Mouse (Mus musculus) forebrain, embryonic 14.5 days (tissue): ENCODE data around the gene Cela1. TPM values are rescaled to one million over a fixed set of nuclear protein-coding genes. Genes with fewer than 3 reads are reported as not detected.

ENCODE experiments used
- ATAC-seq: fragments of 200-750 bp; cut with Nextera tagmentation; 2 replicates; pipeline ENCODE4 v1.8.0; 2017; ENCODE audit warnings: mild to moderate bottlenecking, moderate library complexity
- DNase-seq: peaks from one replicate; pipeline ENCODE4 v3.0.0-alpha.2; 2015; ENCODE audit warnings: low spot score
- H3K27ac ChIP-seq: fragments of 300-500 bp; sonication (generic); 2 replicates; pipeline ENCODE4 v1.5.1; 2014; ENCODE audit warnings: low read depth, mild to moderate bottlenecking, control low read depth, low read length, moderate library complexity
- H3K27me3 ChIP-seq: fragments of 300-500 bp; sonication (generic); replicated peaks from 2 replicates; pipeline ENCODE4 v1.6.1; 2014; ENCODE audit warnings: low read length, control low read depth, mixed read lengths; ENCODE audit not compliant: control insufficient read depth, insufficient read depth
- H3K36me3 ChIP-seq: fragments of 300-500 bp; sonication (generic); 2 replicates; pipeline ENCODE4 v1.6.1; 2014; ENCODE audit warnings: low read length, control low read depth; ENCODE audit not compliant: control insufficient read depth, insufficient read depth
- H3K4me1 ChIP-seq: fragments of 300-500 bp; sonication (generic); 2 replicates; pipeline ENCODE4 v1.6.1; 2014; ENCODE audit warnings: antibody characterized with exemption, low read length, control low read depth; ENCODE audit not compliant: control insufficient read depth, insufficient read depth
- H3K4me2 ChIP-seq: fragments of 300-500 bp; sonication (generic); 2 replicates; pipeline ENCODE4 v1.6.1; 2014; ENCODE audit warnings: mild to moderate bottlenecking, control low read depth, low read length
- H3K4me3 ChIP-seq: fragments of 300-500 bp; sonication (generic); 2 replicates; pipeline ENCODE4 v1.5.1; 2014; ENCODE audit warnings: low read depth, low read length, control low read depth
- H3K9ac ChIP-seq: fragments of 300-500 bp; sonication (generic); 2 replicates; pipeline ENCODE4 v1.6.1; 2014; ENCODE audit warnings: mild to moderate bottlenecking, low read length, control low read depth, moderate library complexity
- H3K9me3 ChIP-seq: fragments of 300-500 bp; sonication (generic); replicated peaks from 2 replicates; pipeline ENCODE4 v1.6.1; 2016; ENCODE audit warnings: low read length, control low read depth, mixed read lengths; ENCODE audit not compliant: control insufficient read depth
- WGBS: fragments of 180-500 bp; shearing (Covaris S2); extraction: QIAGEN DNeasy Blood & Tissue Kit; methylation state at CpG from one replicate; pipeline ENCODE4 v1.1.7; 2014; 5-methylcytosine and 5-hydroxymethylcytosine counted together
- polyA plus RNA-seq: library from polyadenylated mRNA; unstranded; fragments of >200 nt; fragmentation: Nextera tagmentation; extraction: Ambion mirVana; gene quantifications from 2 replicates; pipeline ENCODE4 v1.2.1, GENCODE M21; 2014

The Cela1 gene
- polyA plus RNA-seq, 1 experiment from 2014 or later: 0.60 TPM

DNA sequence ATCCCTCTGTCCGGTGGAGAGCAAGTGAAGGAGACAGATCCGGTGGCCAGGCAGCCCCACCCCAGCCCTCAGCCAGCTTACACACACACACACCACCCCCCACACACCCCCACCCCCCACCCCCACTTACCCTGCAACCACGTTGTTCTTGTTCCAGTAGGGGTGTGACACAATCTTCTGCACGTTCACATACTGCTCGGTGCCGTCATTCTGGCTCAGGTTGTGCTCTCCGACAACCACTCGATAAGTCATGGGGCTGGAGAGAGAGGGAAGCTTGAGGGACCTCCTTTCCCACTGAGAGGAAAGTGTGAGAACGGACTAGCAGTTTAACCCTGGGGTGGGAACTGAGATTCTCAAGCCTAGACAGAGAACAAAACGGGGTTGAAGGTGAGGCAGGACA lies 3.3 kb downstream of the Cela1 start:
- Histone ChIP-seq H3K9me3 (no peaks in the 10 kb centered on the region), H3K4me3 (no peak overlapping the region), H3K36me3 (no peaks in the 10 kb centered on the region), H3K9ac (no peak overlapping the region), H3K4me1 (no peaks in the 10 kb centered on the region), H3K27ac (no peak overlapping the region), H3K27me3 (no peaks in the 10 kb centered on the region), H3K4me2 (no peak overlapping the region)
- ATAC-seq (no peak), DNase-seq (no peak)
- 69% methylated on average over 10 of the region's 10 CpGs for WGBS

DNA sequence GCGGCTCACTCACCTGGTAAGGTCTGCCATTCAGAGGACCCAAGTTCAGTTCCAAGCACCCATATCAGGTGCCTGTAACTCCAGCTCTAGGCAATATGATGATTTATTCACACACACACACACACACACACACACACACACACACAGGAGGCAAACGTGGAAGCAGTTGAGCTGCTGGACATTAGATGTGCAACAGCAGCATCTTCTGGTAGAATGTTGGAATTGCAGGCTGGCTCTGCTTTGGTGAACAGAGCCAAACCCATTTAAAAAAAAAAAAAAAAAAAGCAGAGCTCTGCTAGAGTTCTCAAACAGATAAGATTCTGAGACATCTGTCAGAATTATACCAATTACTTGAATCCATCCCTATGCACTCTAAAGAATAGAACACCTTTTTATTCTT lies 4.7 kb downstream of the Cela1 start:
- 46% methylated on average over 2 of the region's 2 CpGs for WGBS
- Histone ChIP-seq H3K4me2 (no peak overlapping the region), H3K27me3 (no peaks in the 10 kb centered on the region), H3K27ac (no peak overlapping the region), H3K9ac (no peak overlapping the region), H3K36me3 (no peaks in the 10 kb centered on the region), H3K4me3 (no peak overlapping the region), H3K9me3 (no peaks in the 10 kb centered on the region), H3K4me1 (no peaks in the 10 kb centered on the region)
- DNase-seq (peak; percentile 88), ATAC-seq (peak; percentile 46; the same call in 1 of the 2 replicates)

DNA sequence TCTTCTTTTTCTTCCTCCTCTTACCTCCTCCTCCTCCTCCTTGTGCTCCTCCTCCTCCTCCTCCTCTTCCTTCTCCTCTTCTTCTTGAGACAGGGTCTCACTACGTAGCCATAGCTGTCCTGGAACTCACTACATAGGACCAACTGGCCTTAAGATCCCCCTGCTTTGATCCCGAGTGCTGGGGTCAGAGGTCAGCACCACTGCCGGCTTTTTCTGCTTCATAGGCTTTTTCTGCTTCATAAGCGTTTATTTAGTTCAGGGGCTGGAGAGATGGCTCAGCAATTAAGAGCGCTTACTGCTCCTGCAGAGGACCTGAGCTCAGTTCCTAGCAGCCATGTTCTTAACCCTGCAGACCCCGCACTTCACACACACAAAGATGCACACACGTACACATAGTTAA lies 6.0 kb downstream of the Cela1 start:
- DNase-seq (no peak), ATAC-seq (no peak)
- Histone ChIP-seq H3K27me3 (no peaks in the 10 kb centered on the region), H3K27ac (no peak overlapping the region), H3K4me1 (no peaks in the 10 kb centered on the region), H3K4me3 (no peak overlapping the region), H3K4me2 (no peak overlapping the region), H3K9ac (no peak overlapping the region), H3K36me3 (no peaks in the 10 kb centered on the region), H3K9me3 (no peaks in the 10 kb centered on the region)
- WGBS: 31% methylated on average over 7 of the region's 7 CpGs

DNA sequence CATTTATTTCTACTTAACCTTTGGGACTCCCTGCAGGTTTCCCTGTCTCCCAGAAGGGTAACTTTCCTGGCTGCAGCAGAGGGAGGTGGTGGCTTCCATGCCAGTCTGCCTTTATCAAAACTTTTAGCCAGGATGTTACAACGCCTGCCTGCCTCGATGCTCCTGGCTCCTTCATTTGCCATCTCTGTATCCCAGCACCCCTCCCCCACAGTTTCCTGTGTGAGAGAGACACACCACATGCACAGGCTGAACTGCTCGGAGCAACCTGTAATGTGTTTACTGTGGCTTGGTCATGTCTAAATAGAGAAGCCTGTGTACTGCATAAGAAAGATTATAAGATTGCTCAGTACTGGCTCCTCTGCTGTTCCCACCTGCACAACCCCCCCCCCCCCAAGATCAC lies 7.3 kb downstream of the Cela1 start:
- Histone ChIP-seq H3K36me3 (no peaks in the 10 kb centered on the region), H3K9ac (no peak overlapping the region)

DNA sequence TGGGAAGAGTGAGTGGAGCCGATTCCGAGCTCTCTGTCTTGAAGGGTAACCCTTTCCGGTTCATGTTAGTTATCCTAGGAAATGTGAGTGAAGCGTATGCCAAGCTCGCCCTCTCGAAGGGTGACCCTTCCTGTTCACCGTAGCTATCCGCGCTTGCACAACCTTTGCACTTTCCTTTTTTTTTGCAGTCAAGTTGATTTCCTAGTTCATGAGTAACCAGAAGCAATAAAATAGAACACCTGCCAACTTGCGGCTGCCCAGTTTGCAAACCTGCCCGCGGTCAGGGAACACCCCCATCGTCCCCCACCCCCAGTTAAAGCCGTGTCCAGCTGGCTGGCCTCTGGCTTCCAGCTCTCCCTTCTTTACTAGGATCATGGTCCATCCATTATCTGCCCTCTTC lies 8.7 kb downstream of the Cela1 start:
- no peak for ATAC-seq
- Histone ChIP-seq H3K9me3 (no peaks in the 10 kb centered on the region), H3K9ac (no peak overlapping the region), H3K4me1 (no peaks in the 10 kb centered on the region), H3K27me3 (no peaks in the 10 kb centered on the region), H3K4me2 (no peak overlapping the region), H3K27ac (no peak overlapping the region), H3K36me3 (no peaks in the 10 kb centered on the region), H3K4me3 (no peak overlapping the region)
- WGBS: 93% methylated on average over 14 of the region's 14 CpGs
- no peak for DNase-seq

More for the DNA sequence above, 7.3 kb downstream of the Cela1 start:
- no peak overlapping the region for H3K4me3 ChIP-seq
- no peaks in the 10 kb centered on the region for H3K27me3 ChIP-seq
- no peaks in the 10 kb centered on the region for H3K9me3 ChIP-seq
- ATAC-seq (no peak), DNase-seq (no peak)
- H3K4me1 ChIP-seq: no peaks in the 10 kb centered on the region
- H3K27ac ChIP-seq: no peak overlapping the region
- no peak overlapping the region for H3K4me2 ChIP-seq
- 51% methylated on average over 3 of the region's 3 CpGs for WGBS

DNA sequence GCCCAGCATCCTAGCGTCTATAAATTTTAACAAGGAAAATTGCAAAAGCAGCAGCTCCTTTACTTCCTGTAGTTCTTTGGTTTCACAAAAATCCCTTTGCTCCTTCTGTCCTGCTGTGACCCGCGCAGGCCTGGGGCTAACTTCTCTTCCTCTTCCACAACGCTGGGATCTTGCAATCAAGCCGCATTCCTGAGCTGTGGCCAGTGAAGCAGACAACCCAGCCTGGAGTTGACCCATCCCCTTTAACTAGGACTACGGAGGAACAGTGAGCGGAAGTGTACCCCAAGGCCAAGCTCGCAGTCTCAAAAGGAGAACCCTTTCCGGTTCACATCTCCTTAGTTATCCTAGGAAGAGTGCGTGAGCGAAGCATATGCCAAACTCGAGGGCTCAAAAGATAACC lies 9.1 kb downstream of the Cela1 start:
- Histone ChIP-seq H3K27me3 (no peaks in the 10 kb centered on the region), H3K4me3 (no peak overlapping the region), H3K9ac (no peak overlapping the region), H3K27ac (no peak overlapping the region), H3K36me3 (no peaks in the 10 kb centered on the region), H3K9me3 (no peaks in the 10 kb centered on the region), H3K4me2 (no peak overlapping the region), H3K4me1 (no peaks in the 10 kb centered on the region)
- WGBS: 84% methylated on average over 12 of the region's 12 CpGs
- DNase-seq (no peak), ATAC-seq (no peak)

DNA sequence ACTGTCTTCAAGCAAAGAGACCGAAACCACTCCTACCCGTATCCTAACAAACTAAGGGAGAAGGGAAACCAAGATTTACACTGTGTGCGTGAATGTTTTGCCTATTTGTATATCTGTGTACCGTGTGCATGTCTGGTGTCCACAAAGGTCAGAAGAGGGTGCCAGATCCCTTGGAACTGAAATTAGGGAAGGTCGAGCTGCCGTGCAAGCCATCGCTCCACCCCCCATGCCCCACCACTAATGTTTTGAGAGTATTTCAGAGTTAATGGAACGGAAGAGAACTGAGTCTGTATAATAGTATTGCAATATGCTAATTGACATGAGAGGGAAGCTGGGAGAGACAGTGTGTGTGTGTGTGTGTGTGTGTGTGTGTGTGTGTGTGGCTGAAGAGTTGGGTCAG lies 10.0 kb downstream of the Cela1 start:
- ATAC-seq: no peak
- Histone ChIP-seq H3K27ac (no peak overlapping the region), H3K9ac (no peak overlapping the region), H3K27me3 (no peaks in the 10 kb centered on the region), H3K4me2 (no peak overlapping the region), H3K9me3 (no peaks in the 10 kb centered on the region), H3K36me3 (no peaks in the 10 kb centered on the region), H3K4me3 (no peak overlapping the region), H3K4me1 (no peaks in the 10 kb centered on the region)
- 76% methylated on average over 8 of the region's 8 CpGs for WGBS
- DNase-seq: no peak

DNA sequence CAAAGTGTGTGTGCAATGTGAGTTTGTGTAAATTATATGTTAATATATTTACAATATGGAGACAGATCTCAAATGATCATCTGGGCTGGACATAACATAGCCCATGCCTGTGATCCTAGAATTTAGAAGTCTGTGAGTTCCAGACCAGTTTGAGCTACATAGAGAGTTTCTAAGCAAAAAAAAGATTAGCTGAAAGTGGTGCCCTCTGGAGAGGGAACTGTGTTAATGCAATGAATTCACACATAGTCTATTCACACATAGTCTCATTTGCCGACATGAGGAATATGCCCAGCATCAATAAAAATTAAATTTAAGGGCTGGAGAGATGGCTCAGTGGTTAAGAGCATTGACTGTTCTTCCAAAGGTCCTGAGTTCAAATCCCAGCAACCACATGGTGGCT lies 11.2 kb downstream of the Cela1 start:
- H3K27ac ChIP-seq: no peak overlapping the region
- no peak overlapping the region for H3K4me2 ChIP-seq
- no peaks in the 10 kb centered on the region for H3K36me3 ChIP-seq
- H3K4me3 ChIP-seq: no peak overlapping the region
- WGBS: 79% methylated on average over 1 of the region's 1 CpGs
- H3K9ac ChIP-seq: no peak overlapping the region
- H3K27me3 ChIP-seq: no peaks in the 10 kb centered on the region
- DNase-seq: no peak
- H3K9me3 ChIP-seq: no peaks in the 10 kb centered on the region
- H3K4me1 ChIP-seq: no peaks in the 10 kb centered on the region
- ATAC-seq: no peak

DNA sequence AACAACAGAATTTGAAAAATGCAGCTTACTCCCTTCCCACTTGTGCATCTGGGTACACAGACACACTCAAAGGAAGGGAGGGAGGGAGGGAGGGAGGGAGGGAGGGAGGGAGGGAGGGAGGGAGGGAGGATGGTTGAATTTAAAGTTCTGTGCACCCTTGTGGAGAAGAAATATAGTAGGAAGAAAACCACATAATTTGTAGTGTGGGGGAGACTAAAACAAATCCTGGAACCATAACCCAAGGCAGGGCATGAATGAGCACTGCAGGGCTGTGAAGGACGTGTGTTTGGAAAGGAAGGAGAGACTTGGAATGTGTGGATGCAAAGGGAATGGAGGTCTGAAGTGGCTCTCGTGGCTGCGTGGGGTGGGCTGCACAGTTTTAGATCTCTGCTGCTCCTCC lies 12.2 kb downstream of the Cela1 start:
- no peak for DNase-seq
- Histone ChIP-seq H3K27ac (no peak overlapping the region), H3K4me1 (no peaks in the 10 kb centered on the region), H3K9me3 (no peaks in the 10 kb centered on the region), H3K4me2 (no peak overlapping the region), H3K36me3 (no peaks in the 10 kb centered on the region), H3K4me3 (no peak overlapping the region), H3K9ac (no peak overlapping the region), H3K27me3 (no peaks in the 10 kb centered on the region)
- WGBS: 65% methylated on average over 3 of the region's 3 CpGs
- ATAC-seq: no peak

DNA sequence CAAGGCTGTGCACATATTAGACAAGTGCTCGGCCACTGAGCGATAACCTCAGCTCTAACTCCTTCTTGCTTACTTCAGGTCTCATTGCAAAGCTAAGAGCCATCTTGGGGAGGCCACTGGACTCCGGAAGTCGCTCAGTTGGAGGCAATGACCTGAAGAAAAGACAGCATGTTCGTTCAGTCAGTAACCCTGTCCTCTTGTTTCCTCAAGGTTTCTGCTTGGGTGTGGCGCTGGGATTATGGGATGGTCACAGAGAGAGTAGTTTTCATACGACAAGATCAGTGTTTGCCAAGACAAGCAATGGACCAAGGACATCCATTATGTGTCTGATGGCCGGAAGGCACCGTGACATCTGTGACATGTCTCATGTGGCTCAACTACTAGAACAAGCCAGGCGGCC lies 13.2 kb downstream of the Cela1 start:
- WGBS: 87% methylated on average over 10 of the region's 10 CpGs
- Histone ChIP-seq H3K9ac (no peak overlapping the region), H3K4me2 (no peak overlapping the region), H3K36me3 (no peaks in the 10 kb centered on the region), H3K27me3 (no peaks in the 10 kb centered on the region), H3K9me3 (no peaks in the 10 kb centered on the region), H3K27ac (no peak overlapping the region), H3K4me1 (no peaks in the 10 kb centered on the region), H3K4me3 (no peak overlapping the region)
- DNase-seq (no peak), ATAC-seq (no peak)
